Mouse (Mus musculus) E14TG2a.4 (cell line): ENCODE data around the gene Cd81.

Experiments used
- H3K27me3 ChIP-seq: 2 replicates; pipeline ENCODE4 v1.6.1; 2014; ENCODE audit warnings: low read length, control low read depth; ENCODE audit not compliant: insufficient read depth
- H3K36me3 ChIP-seq: 2 replicates; pipeline ENCODE4 v1.6.1; 2014; ENCODE audit warnings: low read length, control low read depth; ENCODE audit not compliant: insufficient read depth
- H3K4me1 ChIP-seq: replicated peaks from 2 replicates; pipeline ENCODE4 v1.6.1; 2014; ENCODE audit warnings: low read depth, low read length, control low read depth
- H3K4me3 ChIP-seq: replicated peaks from 2 replicates; pipeline ENCODE4 v1.5.1; 2014; ENCODE audit warnings: mild to moderate bottlenecking, low read length
- H3K9me3 ChIP-seq: 2 replicates; pipeline ENCODE4 v1.6.1; 2014; ENCODE audit warnings: low read length, control low read depth
- CTCF ChIP-seq: conservative IDR thresholded peaks from 2 replicates; pipeline ENCODE4 v1.5.1; 2014; ENCODE audit warnings: low read length
- NANOG ChIP-seq: IDR thresholded peaks from 2 replicates; pipeline ENCODE4 v1.6.1; 2014; ENCODE audit warnings: borderline replicate concordance, low read length, mixed read lengths
- POU5F1 ChIP-seq: IDR thresholded peaks from 2 replicates; pipeline ENCODE4 v1.6.1; 2014; ENCODE audit warnings: low read length, borderline replicate concordance

The Cd81 gene

GRCm38 (mm10) chr7:143082024-143082423, 29.5 kb downstream of the Cd81 start:
- H3K36me3 ChIP-seq = no peaks in the 10 kb centered on the region
- H3K9me3 ChIP-seq = no peaks in the 10 kb centered on the region
- no peak overlapping the region for H3K4me3 ChIP-seq
- peaks cover 6% of the 10 kb centered on the region for H3K4me1 ChIP-seq
- TF ChIP-seq CTCF = no peak
- no peak for TF ChIP-seq POU5F1
- no peak for TF ChIP-seq NANOG
- peaks cover 42% of the 10 kb centered on the region for H3K27me3 ChIP-seq

GRCm38 (mm10) chr7:143083708-143084107, 31.2 kb downstream of the Cd81 start:
- H3K4me1 ChIP-seq = peaks cover 9% of the 10 kb centered on the region
- TF ChIP-seq POU5F1 (no peak), NANOG (no peak), CTCF (no peak)
- H3K4me3 ChIP-seq = no peak overlapping the region
- peaks cover 51% of the 10 kb centered on the region for H3K27me3 ChIP-seq
- H3K36me3 ChIP-seq = no peaks in the 10 kb centered on the region
- no peaks in the 10 kb centered on the region for H3K9me3 ChIP-seq

- TF ChIP-seq CTCF (peak; percentile 97), NANOG (no peak)
- H3K27me3 ChIP-seq = peaks cover 64% of the 10 kb centered on the region
- H3K4me1 ChIP-seq = peaks cover 9% of the 10 kb centered on the region
- H3K9me3 ChIP-seq = no peaks in the 10 kb centered on the region
- H3K4me3 ChIP-seq = no peak overlapping the region
- no peaks in the 10 kb centered on the region for H3K36me3 ChIP-seq
Observed at GRCm38 (mm10) chr7:143086366-143086765, 33.8 kb downstream of the Cd81 start.

GRCm38 (mm10) chr7:143087070-143087579, 34.6 kb downstream of the Cd81 start:
- TF ChIP-seq POU5F1 = no peak
- peak; percentile 49 for TF ChIP-seq CTCF
- H3K9me3 ChIP-seq = no peaks in the 10 kb centered on the region
- peaks cover 67% of the 10 kb centered on the region for H3K27me3 ChIP-seq
- H3K36me3 ChIP-seq = no peaks in the 10 kb centered on the region
- no peak overlapping the region for H3K4me3 ChIP-seq
- H3K4me1 ChIP-seq = peaks cover 9% of the 10 kb centered on the region

GRCm38 (mm10) chr7:143093847-143094246, 41.3 kb downstream of the Cd81 start:
- Histone ChIP-seq H3K4me1 (no peaks in the 10 kb centered on the region; the same call in 1 of the 2 replicates), H3K9me3 (no peaks in the 10 kb centered on the region), H3K36me3 (no peaks in the 10 kb centered on the region), H3K27me3 (peaks cover 86% of the 10 kb centered on the region), H3K4me3 (no peak overlapping the region)
- no peak for TF ChIP-seq POU5F1
- no peak for TF ChIP-seq NANOG
- TF ChIP-seq CTCF = no peak

- no peak within 1 kb of the TSS for H3K4me3 ChIP-seq
- H3K36me3 ChIP-seq = no peaks in the 10 kb centered on the region
- H3K4me1 ChIP-seq = no peaks in the 10 kb centered on the region; the same call in 1 of the 2 replicates
- no peaks in the 10 kb centered on the region for H3K9me3 ChIP-seq
- peaks cover 86% of the 10 kb centered on the region for H3K27me3 ChIP-seq
- TF ChIP-seq CTCF = peak; percentile 86
- TF ChIP-seq NANOG = no peak
Observed at GRCm38 (mm10) chr7:143094592-143095553, 42.3 kb downstream of the Cd81 start, which contains the start of gene Trpm5. Gene Trpm5 (minus strand): TSS chr7:143094642.

GRCm38 (mm10) chr7:143095554-143095907, 43.0 kb downstream of the Cd81 start:
- Histone ChIP-seq H3K9me3 (no peaks in the 10 kb centered on the region), H3K36me3 (no peaks in the 10 kb centered on the region), H3K4me3 (no peak overlapping the region), H3K4me1 (no peaks in the 10 kb centered on the region; the same call in 1 of the 2 replicates), H3K27me3 (peaks cover 86% of the 10 kb centered on the region)
- TF ChIP-seq POU5F1 (no peak), NANOG (no peak), CTCF (no peak)

- H3K9me3 ChIP-seq = no peaks in the 10 kb centered on the region
- H3K36me3 ChIP-seq = no peaks in the 10 kb centered on the region
- H3K27me3 ChIP-seq = peaks cover 95% of the 10 kb centered on the region
- H3K4me3 ChIP-seq = no peak overlapping the region
- no peaks in the 10 kb centered on the region; the same call in 1 of the 2 replicates for H3K4me1 ChIP-seq
- no peak for TF ChIP-seq CTCF
- no peak for TF ChIP-seq NANOG
- TF ChIP-seq POU5F1 = no peak
Observed at GRCm38 (mm10) chr7:143100759-143101158, 48.2 kb downstream of the Cd81 start.
